8 mouse cellular contexts compared by ENCODE assay signal in genomic region chr16:16930810-16931296, GRCm38 (mm10). TPM values are rescaled to one million over a fixed set of nuclear protein-coding genes. Genes with fewer than 3 reads are reported as not detected.
A peak's percentile ranks its signal among the peaks of the same experiment; 100 is the strongest.
DNase-seq lines count a peak whose midpoint lies in the region; TF ChIP-seq lines count a peak whose summit lies in the region.

No protein-coding gene starts in this region.

- H3K27me3 ChIP-seq in cerebellum, adult 2 months (ENCODE audit: control insufficient read depth, insufficient read depth, low read length): no peaks in the 10 kb centered on the region
- no peaks in the 10 kb centered on the region for H3K27me3 ChIP-seq in splenic B cell, adult 2 months (ENCODE audit: control insufficient read depth, insufficient read depth, low read length, poor library complexity, severe bottlenecking)

- H3K4me3 ChIP-seq in cerebellum, adult 2 months (replicated peaks; ENCODE audit: insufficient read depth, low read depth, low read length): no peak overlapping the region

- H3K4me1 ChIP-seq in cerebellum, adult 2 months (ENCODE audit: control insufficient read depth, insufficient read depth, low read length): peaks cover 11% of the 10 kb centered on the region

- TF ChIP-seq POLR2A in cerebellum, adult 2 months (IDR thresholded peaks at IDR 0.05; ENCODE audit: borderline replicate concordance, insufficient read depth, low read length): no peak

- no peak overlapping the region for H3K27ac ChIP-seq in cerebellum, adult 2 months (ENCODE audit: insufficient read depth, low read length)

- 5% methylated on average over 5 of the region's 5 CpGs for WGBS in cerebellum, adult 2 months

- DNase-seq in cerebellum, adult 2 months: peak in 1 of 2 experiments; percentile 38
- no peak for DNase-seq in cerebellum, adult 8-10 months
- DNase-seq in retina, postnatal 1 day: peak; percentile 11
- no peak for DNase-seq in retina, embryonic 14.5 days (ENCODE audit: low spot score)
- DNase-seq in left cerebral cortex, adult 9 months (ENCODE audit: low spot score in 2 of 2): peak; percentile 93 to 96
- peak; percentile 24 for DNase-seq in splenic B cell, adult 2 months (ENCODE audit: low read depth, low spot score)
- DNase-seq in embryo, embryonic 10.5 days (ENCODE audit: low spot score): no peak
- DNase-seq in urinary bladder, postnatal 14 days (ENCODE audit: low spot score): no peak

- no peaks in the 10 kb centered on the region for H3K36me3 ChIP-seq in splenic B cell, adult 2 months (ENCODE audit: control insufficient read depth, insufficient read depth, low read length, poor library complexity, severe bottlenecking)

- 0 out of 2 replicates have a peak, but pooled peaks have one; percentile 3 for TF ChIP-seq CTCF in cerebellum, adult 2 months (IDR thresholded peaks at IDR 0.05; ENCODE audit: borderline replicate concordance, insufficient read depth, low read depth, low read length)

RNA-seq across cellular contexts. Expression of gene Ppm1f, which starts 34.6 kb away (rescaled TPM):
- 32.6 and 36.4 TPM in 2 replicates for polyA plus RNA-seq in cerebellum, adult 2 months (2012; rRNA removed)

RNA-seq across cellular contexts. Expression of gene Mapk1, which starts 52.3 kb away (rescaled TPM):
- 154 and 162 TPM in 2 replicates for polyA plus RNA-seq in cerebellum, adult 2 months (2012; rRNA removed)

Comparison
In these comparisons a context has a peak if more than half of its experiments do, and no peak if none do; other contexts are left out.
1. DNase-seq: peak in retina, postnatal 1 day (single experiment), left cerebral cortex, adult 9 months (2 of 2) and splenic B cell, adult 2 months (single experiment); none in cerebellum, adult 8-10 months (single experiment), retina, embryonic 14.5 days (single experiment), embryo, embryonic 10.5 days (single experiment) and urinary bladder, postnatal 14 days (single experiment).